Mouse (Mus musculus): ENCODE results near the gene Hmg20b. TPM values are rescaled to one million over a fixed set of nuclear protein-coding genes. Genes with fewer than 3 reads are reported as not detected.
A peak's percentile ranks its signal among the peaks of the same experiment; 100 is the strongest.

Hmg20b gene
- total RNA-seq, 4 experiments from 2014 or later, result 16.9 to 22.8 (median 21.1) TPM

DNA sequence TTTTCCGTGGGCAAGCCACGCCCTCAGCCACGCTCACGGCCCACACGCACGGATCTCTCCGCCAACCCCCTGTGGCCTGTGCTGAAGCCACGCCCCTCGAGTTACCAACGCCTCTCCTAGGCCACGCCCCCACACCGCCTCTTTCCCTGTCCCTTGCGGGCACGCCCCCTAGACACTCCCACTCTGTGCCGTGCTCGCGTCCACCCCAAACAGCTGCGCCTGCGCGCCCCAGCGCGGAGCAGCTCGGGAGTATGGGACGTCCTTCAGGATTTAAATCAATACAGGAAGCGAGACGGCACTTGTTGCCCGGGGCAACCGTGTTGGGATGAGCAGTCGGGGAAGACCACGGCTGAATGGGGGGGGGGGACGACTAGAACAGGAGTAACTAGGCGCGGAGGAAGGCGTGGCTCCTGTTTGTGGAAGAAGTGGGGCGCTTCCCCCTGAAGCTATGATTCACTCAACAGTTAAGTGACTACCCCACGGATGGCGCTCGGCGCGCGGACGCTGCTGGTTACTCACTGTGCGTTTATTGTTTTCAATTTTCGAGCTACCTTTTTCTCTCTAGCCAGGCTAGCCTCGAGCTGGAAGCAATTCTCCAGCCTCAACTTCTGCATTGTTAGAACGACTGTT lies 28.4 kb upstream of the Hmg20b start:
- DNase-seq (ENCODE audit: low spot score in 2 of 2), result peak; percentile 100

DNA sequence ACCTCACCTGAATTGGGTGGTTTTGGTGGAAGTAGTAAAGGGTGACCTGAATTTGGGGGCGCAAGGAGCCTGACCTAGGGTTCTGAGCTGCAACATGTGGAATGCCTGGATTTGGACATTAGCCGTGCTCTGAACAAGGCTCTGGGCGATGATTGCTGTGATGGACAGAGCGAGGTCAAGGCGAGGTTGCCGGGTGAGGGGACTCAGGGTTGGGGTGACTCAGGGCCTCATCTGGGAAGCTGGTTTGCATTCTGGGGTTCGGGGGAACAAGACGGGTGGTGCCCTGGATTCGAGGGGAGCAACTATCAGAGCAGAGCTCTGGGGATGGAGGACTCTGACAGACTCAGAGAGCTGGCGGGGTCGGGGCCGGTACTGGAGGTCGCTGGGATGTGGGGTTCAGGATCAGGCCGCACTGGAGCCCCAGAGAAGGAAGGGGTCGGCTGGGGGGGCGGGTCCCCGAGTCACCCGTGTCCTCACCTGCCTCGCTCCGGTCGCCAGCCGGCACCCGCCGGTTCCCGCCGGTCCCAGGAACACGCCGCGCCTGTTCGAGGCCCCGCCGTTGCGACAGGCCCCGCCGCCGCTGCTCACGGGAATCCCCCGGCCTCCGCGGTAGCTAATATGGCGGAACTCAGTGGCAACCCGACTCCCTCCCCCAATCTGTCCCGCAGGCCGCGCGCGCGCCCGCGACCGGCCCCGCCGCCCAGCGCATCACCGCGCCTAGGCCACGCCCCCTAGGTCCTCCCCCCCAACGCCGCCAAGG lies 27.7 kb upstream of the Hmg20b start, which contains the start of gene Fzr1:
TSS of gene Fzr1 (minus strand) at position 724 of the 760 bp plus-strand sequence.
- no peak for DNase-seq (ENCODE audit: low spot score in 2 of 2)

DNA sequence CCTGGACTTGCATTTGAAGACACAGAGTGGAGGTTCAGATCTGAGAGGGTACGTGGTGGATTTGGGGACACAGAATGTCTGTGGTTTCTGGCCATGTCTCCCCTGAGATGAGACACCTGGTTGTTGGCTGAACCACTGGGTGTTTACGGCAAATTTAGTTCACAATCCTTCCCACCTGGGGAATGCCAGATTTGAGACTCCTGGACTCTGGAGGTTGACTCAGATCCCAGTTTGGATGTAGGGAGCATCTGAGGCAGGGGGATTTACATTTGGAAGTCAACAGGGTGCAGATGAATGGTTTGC lies 27.0 kb upstream of the Hmg20b start:
- DNase-seq (ENCODE audit: low spot score in 2 of 2), result no peak

DNA sequence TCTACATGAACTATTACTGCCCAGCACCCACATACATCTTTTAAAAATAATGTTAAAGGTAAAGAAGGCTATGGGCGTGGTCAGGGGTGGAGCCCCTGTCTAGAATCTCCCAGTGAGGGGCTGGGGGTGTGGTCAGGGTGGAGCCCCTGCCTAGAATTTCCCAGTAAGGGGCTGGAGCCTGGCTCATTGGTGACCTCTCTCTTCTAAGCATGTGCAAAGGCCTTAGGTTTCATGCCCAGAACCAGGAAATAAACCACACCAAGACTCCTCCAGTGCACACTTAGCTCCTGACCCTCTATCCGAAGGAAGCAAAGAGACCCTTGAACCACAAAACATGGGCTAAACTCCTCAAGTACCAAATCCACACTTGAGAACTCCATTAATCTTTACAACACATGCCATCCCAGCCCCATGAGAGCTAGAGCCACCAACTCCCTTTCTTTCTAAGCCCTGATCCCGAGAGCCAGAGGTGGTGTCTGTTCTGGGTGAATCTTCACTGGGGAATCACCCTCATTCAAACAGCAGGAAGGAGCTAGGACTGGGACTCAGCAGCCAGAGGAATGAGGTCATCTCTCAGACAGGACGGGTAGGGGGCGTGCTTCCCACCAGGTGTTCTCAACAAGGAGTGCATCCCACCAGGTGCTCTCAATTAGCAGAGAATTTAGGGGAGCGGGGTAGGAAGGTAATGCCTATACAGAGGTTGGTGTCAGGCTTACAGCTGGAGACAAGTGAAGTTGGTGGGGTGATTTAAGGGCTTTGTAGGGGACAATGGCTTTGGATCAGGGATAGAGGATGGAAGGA lies 26.5 kb upstream of the Hmg20b start:
- no peak for DNase-seq (ENCODE audit: low spot score in 2 of 2)

DNA sequence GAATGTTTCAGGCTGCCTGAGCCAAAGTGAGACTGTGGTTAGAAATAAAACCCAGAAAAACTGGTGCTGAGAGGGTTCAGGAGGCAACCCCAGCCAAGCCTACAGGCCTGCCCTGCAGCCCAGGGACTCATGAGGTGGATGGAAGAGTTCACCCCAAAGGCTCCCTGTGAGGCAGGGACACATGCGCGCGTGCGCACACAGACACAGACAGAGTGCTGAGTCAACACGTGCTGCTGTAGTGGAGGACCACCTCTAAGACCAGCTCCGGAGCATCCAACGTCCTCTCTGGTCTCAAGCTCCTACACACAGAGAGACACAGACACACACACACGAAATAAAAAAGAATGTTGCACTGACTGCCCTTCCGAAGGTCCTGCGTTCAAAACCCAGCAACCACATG lies 25.0 kb upstream of the Hmg20b start:
- no peak for DNase-seq (ENCODE audit: low spot score in 2 of 2)

DNA sequence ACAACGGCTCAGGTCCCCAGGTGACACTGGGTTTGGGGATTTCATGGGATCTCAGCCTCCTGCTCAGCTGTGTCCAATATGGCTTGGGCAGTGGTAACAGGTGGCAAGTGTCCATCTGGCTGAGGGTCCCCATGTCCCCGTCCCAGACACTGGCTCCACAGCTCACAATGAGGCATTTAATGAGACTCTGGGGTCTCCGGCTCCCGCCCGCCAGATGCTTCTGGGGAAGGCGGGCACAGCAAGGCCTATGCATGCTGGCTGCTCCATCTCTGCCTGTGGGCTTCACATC lies 16.9 kb upstream of the Hmg20b start:
- DNase-seq (ENCODE audit: low spot score in 2 of 2), result no peak

DNA sequence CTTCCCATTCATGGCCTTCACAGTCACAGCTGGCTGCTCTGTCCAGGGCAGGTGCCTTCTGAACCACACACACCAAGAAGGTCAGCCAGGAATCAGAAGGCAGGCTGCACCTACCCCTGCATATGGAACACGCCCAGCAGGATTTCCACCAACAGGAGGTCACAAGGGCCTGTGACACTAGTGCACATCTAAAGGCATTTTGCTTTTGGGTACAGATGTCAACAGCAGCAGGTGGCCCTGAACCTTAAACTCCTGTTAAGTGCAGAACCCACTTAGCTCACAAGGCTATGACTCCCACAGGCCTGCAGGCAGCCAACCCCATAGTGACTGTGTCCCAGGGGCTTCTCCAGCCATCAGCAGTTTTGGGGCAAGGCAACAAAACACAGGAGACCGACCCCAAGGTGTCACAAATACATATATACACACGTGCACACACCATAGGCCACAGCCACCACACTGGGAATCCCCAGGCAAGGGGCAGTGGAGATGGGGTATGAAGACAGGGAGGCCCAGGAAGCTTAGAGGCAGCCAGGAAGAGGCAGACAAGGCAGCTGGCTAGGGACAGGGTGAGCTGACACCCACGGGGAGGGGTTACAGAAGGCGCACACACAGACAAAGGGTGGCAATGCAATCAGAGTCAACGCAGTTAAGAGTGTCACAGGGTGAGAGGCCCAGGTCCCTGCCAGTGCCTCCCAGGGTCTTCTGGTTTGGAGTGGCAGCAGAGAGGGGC lies 16.4 kb upstream of the Hmg20b start:
- DNase-seq (ENCODE audit: low spot score in 2 of 2), result no peak

DNA sequence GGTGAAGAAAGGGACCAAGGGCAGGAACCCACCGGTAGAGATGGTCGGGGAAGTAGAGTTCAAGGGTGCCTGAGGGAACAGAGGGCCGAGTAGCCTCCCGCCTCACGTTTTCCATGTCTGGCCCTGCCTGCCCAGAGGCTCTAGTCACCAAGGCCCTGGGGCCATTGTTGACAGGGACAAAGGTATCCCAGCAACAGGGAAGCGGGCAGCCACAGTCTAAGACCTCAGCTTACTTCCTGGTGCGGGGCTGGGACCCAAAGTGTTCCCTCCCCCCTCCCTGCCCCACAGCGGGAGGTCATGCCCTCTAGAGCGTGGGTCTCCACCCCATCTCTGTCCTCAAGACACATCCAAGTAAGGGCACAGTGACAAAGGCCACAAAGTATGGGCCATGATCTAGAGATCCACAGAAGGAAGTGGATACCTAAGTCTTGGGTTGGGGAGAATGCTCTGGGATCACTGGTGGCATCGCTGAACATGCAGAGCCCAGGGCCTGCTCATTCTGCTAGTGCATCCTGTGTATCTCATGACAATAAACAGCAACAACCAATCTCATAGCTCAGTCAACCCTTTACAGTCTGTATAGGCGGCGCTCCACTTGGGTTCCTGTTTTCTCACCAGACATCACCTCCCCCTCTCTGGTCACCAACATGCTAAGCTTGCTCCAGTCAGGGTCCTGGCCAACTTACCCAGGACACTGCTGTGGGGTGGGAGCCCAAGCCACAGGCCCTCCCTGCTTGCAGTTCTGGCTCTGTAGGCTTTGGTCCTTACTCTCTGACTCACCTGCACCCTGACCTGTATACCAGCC lies 15.6 kb upstream of the Hmg20b start, which contains the start of gene 4930404N11Rik:
TSS of gene 4930404N11Rik (minus strand) at position 145 of the 805 bp plus-strand sequence.
- no peak for DNase-seq (ENCODE audit: low spot score in 2 of 2)

DNA sequence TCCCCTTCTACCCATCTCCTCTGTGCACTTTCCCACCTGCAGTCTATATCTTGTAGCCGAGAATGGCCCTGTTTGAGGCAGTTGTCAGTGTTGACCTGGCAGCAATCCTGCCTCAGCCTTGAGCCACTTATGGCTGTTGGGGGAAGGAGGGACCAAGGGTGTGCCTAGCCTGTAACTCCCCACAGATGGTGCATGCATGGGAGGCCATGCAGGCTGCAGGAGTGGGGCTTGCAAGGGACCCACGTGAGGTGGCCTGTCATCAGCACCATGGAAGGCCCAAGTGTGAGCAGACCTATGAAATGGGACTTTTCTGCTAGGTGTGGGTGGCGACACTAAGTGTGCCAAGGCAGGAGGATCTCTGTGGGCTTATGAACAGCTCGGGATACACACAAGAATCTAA lies 14.8 kb upstream of the Hmg20b start:
- DNase-seq (ENCODE audit: low spot score in 2 of 2), result no peak

DNA sequence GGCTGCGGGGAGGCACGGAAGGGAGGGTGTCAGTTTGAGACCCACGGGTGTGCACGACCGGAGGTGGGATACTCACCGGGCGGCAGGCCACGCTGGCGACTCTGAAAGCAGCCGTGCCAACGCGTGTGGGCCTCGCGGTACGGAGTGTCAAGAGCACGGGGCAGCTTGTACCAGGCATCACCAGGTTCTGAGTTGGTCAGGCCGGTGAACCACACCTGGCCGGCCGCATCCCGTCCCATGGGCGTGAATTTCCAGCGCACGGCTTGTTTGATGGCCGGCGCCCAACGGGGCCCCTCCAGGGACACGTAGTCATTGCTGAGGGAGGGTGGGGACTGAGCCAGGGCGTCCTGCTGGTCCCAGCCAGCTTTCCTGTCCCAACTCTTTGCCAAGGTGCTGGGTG lies 14.4 kb upstream of the Hmg20b start:
- no peak for DNase-seq (ENCODE audit: low spot score in 2 of 2)

DNA sequence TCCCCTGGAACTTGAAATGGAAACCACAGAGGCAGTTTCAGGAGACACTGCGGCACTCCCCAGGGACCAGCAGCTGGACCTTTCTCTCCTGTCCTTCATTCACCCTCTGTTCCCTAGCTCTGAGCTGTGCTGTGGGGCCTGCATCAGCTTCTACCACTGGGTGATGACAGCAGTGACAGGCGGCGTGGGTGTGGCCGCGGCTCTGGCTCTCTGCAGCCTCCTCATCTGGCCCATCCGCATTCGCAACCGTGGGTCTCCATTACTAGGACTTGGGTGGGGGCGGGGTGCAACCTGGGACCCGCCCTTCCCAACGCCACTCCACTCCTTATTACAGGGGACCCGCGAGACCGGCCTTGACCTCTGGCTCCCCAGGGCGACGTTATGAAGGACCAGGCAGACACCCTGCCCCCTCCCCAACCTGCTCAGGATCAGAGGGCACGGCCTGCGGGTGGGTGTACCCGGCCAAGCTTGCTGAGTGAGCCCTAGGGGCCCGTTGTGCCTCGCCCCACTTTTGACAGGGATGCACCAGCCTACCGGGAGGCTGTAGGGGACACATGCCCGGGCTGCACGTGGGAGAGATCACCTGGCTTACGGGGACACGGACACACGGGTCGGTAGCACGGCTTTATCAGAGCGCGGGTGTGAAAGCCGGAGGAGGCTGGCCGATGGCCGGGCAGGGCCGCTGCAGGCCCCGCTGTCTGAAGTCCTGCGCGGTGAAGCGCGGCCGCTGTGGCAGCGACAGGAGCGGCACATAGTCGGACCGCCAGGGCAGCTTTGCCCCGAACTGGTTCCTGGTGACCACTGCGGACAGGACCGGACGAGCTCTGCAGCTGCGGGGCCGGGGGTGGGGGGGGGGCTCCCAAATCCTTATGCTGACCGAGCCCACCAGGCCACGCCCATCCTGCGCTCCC lies 13.4 kb upstream of the Hmg20b start:
- DNase-seq (ENCODE audit: low spot score in 2 of 2), result no peak

DNA sequence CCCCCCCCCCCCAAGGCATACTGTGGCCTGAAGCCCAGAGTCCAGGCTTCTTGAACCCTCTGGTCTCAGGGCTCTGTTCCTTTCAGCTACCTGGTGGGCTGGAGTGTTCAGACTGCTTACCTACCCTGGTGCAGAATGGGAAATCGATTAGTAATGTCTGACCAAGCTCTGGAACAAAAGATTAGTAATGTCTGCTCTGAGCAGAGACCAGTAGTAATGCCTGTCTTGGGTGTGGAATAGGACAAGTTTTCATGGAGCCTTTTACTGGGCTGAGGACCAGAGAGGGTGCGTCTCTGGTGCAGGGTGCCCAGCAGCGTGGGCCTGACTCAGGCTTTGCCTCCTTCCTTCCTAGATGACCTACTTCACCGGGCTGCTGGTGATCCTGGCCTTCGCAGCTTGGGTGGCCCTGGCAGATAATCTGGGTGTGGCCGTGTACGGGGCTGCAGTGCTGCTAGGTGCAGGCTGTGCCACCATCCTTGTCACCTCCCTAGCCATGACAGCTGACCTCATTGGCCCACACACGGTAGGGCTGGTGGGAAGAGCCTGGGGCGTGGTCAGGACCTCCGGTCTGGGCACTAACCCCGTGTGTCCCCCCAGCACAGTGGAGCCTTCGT lies 12.2 kb upstream of the Hmg20b start:
- no peak for DNase-seq (ENCODE audit: low spot score in 2 of 2)

DNA sequence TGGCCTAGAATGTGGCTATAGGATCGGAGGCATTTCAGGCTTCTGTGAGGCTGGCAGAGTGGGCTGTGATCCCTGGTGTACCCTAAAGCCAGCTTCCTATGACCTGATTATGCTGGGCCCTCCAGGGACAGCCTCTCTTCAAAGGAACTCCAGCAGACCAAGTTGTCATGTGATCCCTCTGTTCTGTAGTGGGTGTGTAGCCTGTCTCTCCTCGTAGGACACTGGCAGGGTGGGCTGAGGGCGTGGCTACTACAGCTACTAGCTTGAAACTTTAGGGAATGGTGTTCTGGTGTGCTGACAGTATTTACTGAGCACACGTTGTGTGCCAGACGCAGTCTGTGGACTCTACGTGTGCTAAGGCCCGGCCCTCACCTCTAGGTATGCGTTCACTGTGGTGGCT lies 10.4 kb upstream of the Hmg20b start:
- DNase-seq (ENCODE audit: low spot score in 2 of 2), result no peak

DNA sequence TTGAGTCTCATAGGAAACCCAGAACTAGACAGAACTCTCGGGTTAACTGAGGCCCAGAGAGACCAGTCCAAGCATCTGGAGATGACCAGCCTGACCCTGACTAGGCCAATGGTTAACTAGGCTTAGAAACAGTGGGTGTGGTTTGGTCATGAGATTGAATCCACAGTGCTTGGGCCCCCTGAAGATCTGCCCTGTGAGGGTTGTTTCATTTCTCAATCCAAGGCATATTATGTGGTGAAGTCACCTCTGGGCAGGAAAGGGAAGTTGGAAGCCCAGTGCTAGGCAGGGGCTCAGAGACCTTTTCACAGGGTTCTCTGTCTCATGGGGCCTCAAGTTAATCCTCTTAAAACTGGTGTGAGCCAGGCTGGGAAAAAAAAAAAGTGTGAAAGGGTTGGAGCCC lies 8.6 kb upstream of the Hmg20b start:
- DNase-seq (ENCODE audit: low spot score in 2 of 2), result no peak

DNA sequence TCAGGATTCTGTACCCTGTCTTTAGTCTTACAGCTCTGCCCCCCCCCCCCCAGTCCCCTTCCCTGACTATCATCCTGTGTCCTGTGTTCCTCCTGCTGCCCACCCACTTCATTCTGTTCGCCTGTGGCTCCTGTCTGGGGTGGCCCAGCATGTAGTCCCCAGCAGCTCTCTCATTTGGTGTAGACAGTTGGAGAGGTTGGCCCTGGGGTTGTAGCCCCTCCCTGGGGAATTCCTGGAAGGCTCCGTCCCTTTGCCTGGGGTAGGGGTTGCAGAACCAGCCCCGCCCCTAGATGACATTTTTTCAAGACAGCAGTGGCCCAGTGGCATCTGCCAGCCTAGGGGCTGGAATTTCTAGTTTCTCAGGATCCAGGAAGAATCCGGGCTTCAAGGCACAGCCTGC lies 7.9 kb upstream of the Hmg20b start:
- DNase-seq (ENCODE audit: low spot score in 2 of 2), result no peak

DNA sequence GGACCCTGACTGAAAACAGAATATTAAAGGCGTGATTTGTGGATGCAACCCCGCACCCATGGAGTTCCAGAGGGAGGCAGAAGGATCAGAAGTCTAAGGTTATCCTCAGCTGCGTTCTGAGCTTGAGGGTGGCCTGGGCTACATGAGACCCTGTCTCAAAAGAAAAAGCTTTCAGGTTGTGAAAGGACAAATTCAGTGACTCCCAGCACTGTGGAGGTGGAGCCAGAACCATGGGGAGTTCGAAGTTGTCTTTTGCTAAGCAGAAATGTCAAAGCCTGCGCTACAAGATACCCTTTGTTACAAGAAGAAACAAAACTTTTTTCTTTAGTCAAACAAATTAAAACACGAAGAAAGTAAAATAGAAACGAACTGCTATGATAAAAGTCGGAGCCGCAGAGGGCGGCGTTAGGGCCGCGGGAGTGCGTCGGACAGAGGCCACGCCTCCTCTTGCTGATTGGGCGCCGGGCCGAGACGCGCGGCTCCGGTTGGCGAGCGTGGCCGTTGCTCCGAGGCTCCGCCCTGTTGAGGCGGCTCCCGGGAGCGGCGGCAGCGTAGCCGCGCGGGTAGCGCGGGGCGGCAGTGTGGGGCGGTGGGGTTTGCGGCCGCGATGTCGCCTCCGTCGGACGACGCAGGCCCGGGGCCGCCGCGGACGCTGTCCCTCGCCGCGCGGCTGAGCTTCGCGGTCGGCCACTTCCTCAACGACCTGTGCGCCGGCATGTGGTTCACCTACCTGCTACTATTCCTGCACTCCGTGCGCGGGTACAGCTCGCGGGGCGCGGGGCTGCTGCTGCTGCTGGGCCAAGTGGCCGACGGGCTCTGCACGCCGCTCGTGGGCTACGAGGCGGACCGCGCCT lies 6.9 kb upstream of the Hmg20b start, which contains the start of gene Mfsd12:
TSS of gene Mfsd12 (plus strand) at position 501 of the 854 bp plus-strand sequence.
- peak; percentile 76 to 88 for DNase-seq (ENCODE audit: low spot score in 2 of 2)

DNA sequence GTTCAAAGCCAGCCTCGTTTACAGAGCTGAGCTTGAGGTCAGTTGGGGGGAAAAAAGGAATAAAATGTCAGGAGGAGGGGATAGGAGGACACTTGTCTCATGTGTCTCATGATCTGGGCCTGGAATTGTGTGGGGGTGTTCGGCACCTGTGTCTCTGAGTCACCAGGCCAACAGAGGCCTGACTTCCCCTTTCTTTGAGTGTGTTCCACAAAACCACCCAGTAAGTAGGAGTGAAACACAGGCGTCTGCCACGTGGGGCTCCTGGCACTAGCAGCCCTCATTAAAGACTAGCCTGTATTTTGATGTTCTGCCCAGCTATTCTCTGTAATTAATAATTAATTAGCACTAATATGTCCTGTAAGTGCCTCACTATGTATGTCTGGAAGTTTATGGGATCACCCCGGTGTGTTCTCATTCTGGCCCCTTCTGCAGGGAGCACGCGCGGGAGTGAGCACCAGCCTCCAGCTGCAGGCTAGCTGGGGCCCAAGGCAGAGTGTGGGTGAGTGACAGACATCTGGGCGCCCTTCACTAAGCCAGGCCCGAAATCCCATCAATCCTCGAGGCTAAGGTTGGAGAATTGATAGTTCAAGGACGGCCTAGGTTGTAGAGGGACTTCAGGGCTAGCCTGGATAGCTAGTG lies 6.2 kb upstream of the Hmg20b start:
- no peak for DNase-seq (ENCODE audit: low spot score in 2 of 2)

DNA sequence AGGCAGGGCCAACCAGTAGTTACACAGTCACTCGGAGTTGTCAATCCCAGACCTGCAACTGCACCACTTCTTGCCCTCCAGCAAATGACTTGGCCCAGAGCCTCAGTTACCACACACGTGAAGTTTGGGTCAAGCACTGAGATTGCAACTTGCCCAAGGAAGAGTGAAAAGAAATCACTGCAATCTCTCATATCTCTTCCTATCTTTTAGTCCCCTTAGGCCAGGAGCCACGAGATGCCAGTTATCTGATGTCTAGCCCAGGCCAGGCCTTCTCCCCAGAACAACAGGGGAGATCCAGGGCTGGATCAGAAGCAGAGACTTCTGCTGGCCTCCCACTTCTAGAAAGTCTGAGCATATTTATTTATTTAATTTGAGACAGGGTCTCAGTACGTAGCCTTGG lies 5.3 kb upstream of the Hmg20b start:
- no peak for DNase-seq (ENCODE audit: low spot score in 2 of 2)

All from gastrocnemius, adult 8-10 months (tissue).